Mouse (Mus musculus): ENCODE results near the gene Best3. TPM values are rescaled to one million over a fixed set of nuclear protein-coding genes. Genes with fewer than 3 reads are reported as not detected.
"Not testable (repeated sequence)": the region's sequence is repeated elsewhere in the genome, so short reads cannot be mapped to it uniquely, and the experiment has no call there.

Gene Best3
- polyA plus RNA-seq, 1 experiment from 2014 or later = 0.17 TPM

- no peak overlapping the region for H3K9ac ChIP-seq
- no peak overlapping the region for H3K4me2 ChIP-seq
- no peak overlapping the region for H3K4me3 ChIP-seq
- no peaks in the 10 kb centered on the region for H3K36me3 ChIP-seq
- WGBS = 50% methylated on average over 8 of the region's 8 CpGs
- no peaks in the 10 kb centered on the region for H3K27me3 ChIP-seq
- H3K9me3 ChIP-seq = no peaks in the 10 kb centered on the region
- H3K27ac ChIP-seq (replicated peaks) = no peak overlapping the region
- peaks cover 4% of the 10 kb centered on the region; the same call in 1 of the 2 replicates for H3K4me1 ChIP-seq (replicated peaks)
- no peak for ATAC-seq (ENCODE audit: low FRiP score, low read depth)
Observed at GRCm38 (mm10) chr10:117011047-117011446, 24.9 kb downstream of the Best3 start.

- H3K4me1 ChIP-seq (replicated peaks) = peaks cover 4% of the 10 kb centered on the region; the same call in 1 of the 2 replicates
- no peaks in the 10 kb centered on the region for H3K9me3 ChIP-seq
- H3K36me3 ChIP-seq = no peaks in the 10 kb centered on the region
- no peaks in the 10 kb centered on the region for H3K27me3 ChIP-seq
- no peak overlapping the region for H3K4me3 ChIP-seq
- H3K9ac ChIP-seq = no peak overlapping the region
- no peak overlapping the region for H3K27ac ChIP-seq (replicated peaks)
- peak; percentile 84 for ATAC-seq (ENCODE audit: low FRiP score, low read depth)
- peak overlapping the region; percentile 41 for H3K4me2 ChIP-seq
- 13% methylated on average over 12 of the region's 12 CpGs for WGBS
Observed at GRCm38 (mm10) chr10:117013689-117014390, 27.7 kb downstream of the Best3 start.

- WGBS = 73% methylated on average over 5 of the region's 5 CpGs
- no peak overlapping the region for H3K4me2 ChIP-seq
- no peaks in the 10 kb centered on the region for H3K9me3 ChIP-seq
- H3K9ac ChIP-seq = no peak overlapping the region
- no peak for ATAC-seq (ENCODE audit: low FRiP score, low read depth)
- H3K4me3 ChIP-seq = no peak overlapping the region
- H3K36me3 ChIP-seq = no peaks in the 10 kb centered on the region
- peaks cover 4% of the 10 kb centered on the region; the same call in 1 of the 2 replicates for H3K4me1 ChIP-seq (replicated peaks)
- no peak overlapping the region for H3K27ac ChIP-seq (replicated peaks)
- no peaks in the 10 kb centered on the region for H3K27me3 ChIP-seq
Observed at GRCm38 (mm10) chr10:117014565-117014964, 28.5 kb downstream of the Best3 start.

GRCm38 (mm10) chr10:117018281-117018840, 32.2 kb downstream of the Best3 start:
- Histone ChIP-seq H3K4me1 (replicated peaks) (peaks cover 10% of the 10 kb centered on the region; the same call in 1 of the 2 replicates), H3K4me3 (no peak overlapping the region), H3K9ac (no peak overlapping the region), H3K4me2 (no peak overlapping the region), H3K9me3 (no peaks in the 10 kb centered on the region), H3K27me3 (no peaks in the 10 kb centered on the region), H3K27ac (replicated peaks) (no peak overlapping the region), H3K36me3 (no peaks in the 10 kb centered on the region)
- 35% methylated on average over 7 of the region's 7 CpGs for WGBS
- ATAC-seq (ENCODE audit: low FRiP score, low read depth) = no peak

GRCm38 (mm10) chr10:117021020-117021754, 35.1 kb downstream of the Best3 start:
- H3K4me3 ChIP-seq = no peak overlapping the region
- no peaks in the 10 kb centered on the region for H3K9me3 ChIP-seq
- H3K4me2 ChIP-seq = no peak overlapping the region
- no peaks in the 10 kb centered on the region for H3K27me3 ChIP-seq
- H3K9ac ChIP-seq = no peak overlapping the region
- ATAC-seq (ENCODE audit: low FRiP score, low read depth) = no peak
- 20% methylated on average over 21 of the region's 21 CpGs for WGBS
- H3K4me1 ChIP-seq (replicated peaks) = peaks cover 6% of the 10 kb centered on the region; the same call in 1 of the 2 replicates
- no peak overlapping the region for H3K27ac ChIP-seq (replicated peaks)
- no peaks in the 10 kb centered on the region for H3K36me3 ChIP-seq

DNA sequence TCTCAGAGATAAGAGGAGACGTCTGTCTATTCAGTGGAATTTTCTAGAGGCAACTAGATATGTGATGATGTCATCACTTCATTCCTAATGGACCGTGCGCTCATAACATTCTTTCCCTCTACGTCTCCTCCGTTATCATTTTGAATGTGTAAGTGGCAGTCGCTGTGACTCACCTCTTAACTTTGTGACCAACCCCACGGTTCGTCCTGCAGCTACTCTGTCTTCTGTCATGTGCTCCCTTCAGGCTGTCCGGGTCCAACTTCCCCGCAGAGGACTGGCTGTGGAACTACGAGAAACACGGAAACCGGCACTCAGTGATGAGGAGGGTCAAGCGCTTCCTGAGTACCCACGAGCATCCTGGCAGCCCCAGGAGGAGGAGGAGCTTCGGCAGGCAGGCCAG, 37.6 kb downstream of the Best3 start:
- Histone ChIP-seq H3K4me1 (replicated peaks) (peaks cover 6% of the 10 kb centered on the region; the same call in 1 of the 2 replicates), H3K9me3 (no peaks in the 10 kb centered on the region), H3K4me3 (no peak overlapping the region), H3K4me2 (0 out of 2 replicates have a peak overlapping the region, but pooled peaks have one; percentile 13), H3K27me3 (no peaks in the 10 kb centered on the region), H3K36me3 (no peaks in the 10 kb centered on the region), H3K27ac (replicated peaks) (no peak overlapping the region), H3K9ac (no peak overlapping the region)
- 67% methylated on average over 16 of the region's 16 CpGs for WGBS
- ATAC-seq (ENCODE audit: low FRiP score, low read depth) = no peak

GRCm38 (mm10) chr10:117025776-117026175, 39.7 kb downstream of the Best3 start:
- H3K4me3 ChIP-seq; H3K4me2 ChIP-seq; ATAC-seq (ENCODE audit: low FRiP score, low read depth); H3K9ac ChIP-seq; H3K27ac ChIP-seq (replicated peaks); H3K36me3 ChIP-seq; H3K9me3 ChIP-seq; H3K27me3 ChIP-seq; H3K4me1 ChIP-seq (replicated peaks): not testable (repeated sequence)

GRCm38 (mm10) chr10:117026176-117026575, 40.1 kb downstream of the Best3 start:
- Histone ChIP-seq H3K27me3 (no peaks in the 10 kb centered on the region), H3K4me1 (replicated peaks) (peaks cover 2% of the 10 kb centered on the region; the same call in 1 of the 2 replicates), H3K9me3 (no peaks in the 10 kb centered on the region), H3K9ac (no peak overlapping the region), H3K36me3 (no peaks in the 10 kb centered on the region), H3K4me2 (no peak overlapping the region), H3K4me3 (no peak overlapping the region), H3K27ac (replicated peaks) (no peak overlapping the region)
- no peak for ATAC-seq (ENCODE audit: low FRiP score, low read depth)
- 83% methylated on average over 8 of the region's 8 CpGs for WGBS

DNA sequence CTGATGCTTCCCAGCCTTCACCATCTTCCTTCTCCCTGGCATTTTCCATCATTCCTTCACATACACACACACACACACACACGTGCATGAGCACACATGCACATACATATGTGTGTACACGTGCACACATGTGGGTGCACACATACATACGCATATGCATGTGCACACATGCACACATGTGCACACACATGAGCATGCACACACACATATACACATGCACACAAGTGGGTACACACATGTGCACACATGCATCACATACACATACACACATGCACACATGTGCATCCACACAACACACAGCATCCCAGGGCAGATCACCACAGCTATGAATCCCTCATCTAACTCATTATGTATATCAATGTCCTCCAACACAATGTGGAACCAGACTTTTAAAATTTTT, 45.0 kb downstream of the Best3 start:
- H3K27me3 ChIP-seq = no peaks in the 10 kb centered on the region
- H3K4me2 ChIP-seq = no peak overlapping the region
- H3K9ac ChIP-seq = no peak overlapping the region
- no peak overlapping the region for H3K4me3 ChIP-seq
- no peaks in the 10 kb centered on the region for H3K4me1 ChIP-seq (replicated peaks)
- H3K27ac ChIP-seq (replicated peaks) = no peak overlapping the region
- H3K36me3 ChIP-seq = no peaks in the 10 kb centered on the region
- H3K9me3 ChIP-seq = no peaks in the 10 kb centered on the region
- WGBS = 93% methylated on average over 3 of the region's 3 CpGs
- ATAC-seq (ENCODE audit: low FRiP score, low read depth) = no peak

- no peaks in the 10 kb centered on the region for H3K9me3 ChIP-seq
- H3K4me3 ChIP-seq = no peak overlapping the region
- no peak overlapping the region for H3K27ac ChIP-seq (replicated peaks)
- no peaks in the 10 kb centered on the region for H3K36me3 ChIP-seq
- H3K4me2 ChIP-seq = peak overlapping the region; percentile 23; the same call in 1 of the 2 replicates
- H3K4me1 ChIP-seq (replicated peaks) = no peaks in the 10 kb centered on the region
- 29% methylated on average over 8 of the region's 8 CpGs for WGBS
- H3K27me3 ChIP-seq = no peaks in the 10 kb centered on the region
- ATAC-seq (ENCODE audit: low FRiP score, low read depth) = no peak
- H3K9ac ChIP-seq = no peak overlapping the region
Observed at GRCm38 (mm10) chr10:117033785-117034184, 47.7 kb downstream of the Best3 start.

- no peak for ATAC-seq (ENCODE audit: low FRiP score, low read depth)
- no peaks in the 10 kb centered on the region for H3K27me3 ChIP-seq
- no peak overlapping the region for H3K9ac ChIP-seq
- no peak overlapping the region for H3K4me2 ChIP-seq
- WGBS = 73% methylated on average over 6 of the region's 6 CpGs
- H3K4me3 ChIP-seq = no peak overlapping the region
- H3K9me3 ChIP-seq = no peaks in the 10 kb centered on the region
- no peaks in the 10 kb centered on the region for H3K36me3 ChIP-seq
- H3K27ac ChIP-seq (replicated peaks) = no peak overlapping the region
- peaks cover 3% of the 10 kb centered on the region; the same call in 1 of the 2 replicates for H3K4me1 ChIP-seq (replicated peaks)
Observed at GRCm38 (mm10) chr10:117040355-117040754, 54.2 kb downstream of the Best3 start.

- no peak overlapping the region for H3K27ac ChIP-seq (replicated peaks)
- H3K27me3 ChIP-seq = no peaks in the 10 kb centered on the region
- peaks cover 8% of the 10 kb centered on the region; the same call in 1 of the 2 replicates for H3K4me1 ChIP-seq (replicated peaks)
- H3K9ac ChIP-seq = no peak overlapping the region
- H3K4me2 ChIP-seq = no peak overlapping the region
- ATAC-seq (ENCODE audit: low FRiP score, low read depth) = no peak
- 86% methylated on average over 14 of the region's 14 CpGs for WGBS
- no peak overlapping the region for H3K4me3 ChIP-seq
- no peaks in the 10 kb centered on the region for H3K36me3 ChIP-seq
- H3K9me3 ChIP-seq = no peaks in the 10 kb centered on the region
Observed at GRCm38 (mm10) chr10:117042295-117042694, 56.2 kb downstream of the Best3 start.

All from hindbrain, embryonic 15.5 days (tissue).